Mouse (Mus musculus) embryo, embryonic 10 days (tissue): ENCODE data around the gene Slc6a17.

Source experiments
- DNase-seq: peaks from one replicate; pipeline ENCODE4 v3.0.0-alpha.2; 2015; ENCODE audit warnings: low spot score

Gene Slc6a17

DNA sequence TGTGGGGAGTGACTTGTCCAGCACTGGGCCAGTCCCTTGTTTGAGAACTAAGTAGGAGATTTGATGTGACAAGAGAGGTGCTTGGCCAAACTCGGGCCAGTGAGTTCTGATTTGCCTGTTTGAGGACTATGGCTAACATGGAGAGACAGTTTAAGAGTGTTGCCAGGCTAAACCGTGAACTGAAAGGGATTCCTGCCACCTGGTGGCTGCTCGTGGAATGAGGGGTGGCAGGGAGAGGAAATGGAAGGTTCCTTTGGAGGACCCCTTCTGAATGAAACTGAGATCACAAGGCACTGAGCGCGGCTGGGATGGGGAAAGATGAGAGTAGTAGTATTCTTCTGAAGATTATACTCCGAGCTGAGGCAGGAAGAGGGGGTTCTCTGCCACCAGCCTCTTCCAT, 51.2 kb downstream of the Slc6a17 start:
- peak; percentile 85 for DNase-seq

DNA sequence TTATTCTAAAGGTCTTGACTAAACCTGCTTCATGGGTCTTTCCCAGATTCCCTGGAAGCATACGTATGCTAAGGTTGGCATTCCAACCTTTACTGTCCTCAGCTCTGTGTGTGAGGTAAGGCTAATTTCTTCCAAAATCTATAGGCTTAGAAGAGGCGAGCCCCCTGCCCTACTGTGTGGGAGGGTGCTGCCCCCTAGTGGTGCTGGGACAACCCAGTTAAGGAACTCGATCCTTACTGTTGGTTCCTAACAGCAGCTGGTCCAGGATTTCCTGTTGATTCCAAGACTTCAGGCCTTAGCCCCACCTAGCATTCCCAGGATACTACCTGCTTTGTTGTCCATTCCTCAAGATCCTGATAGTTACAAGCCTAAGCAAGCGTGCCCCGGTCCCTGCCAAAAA, 55.7 kb downstream of the Slc6a17 start:
- DNase-seq, result peak; percentile 91

DNA sequence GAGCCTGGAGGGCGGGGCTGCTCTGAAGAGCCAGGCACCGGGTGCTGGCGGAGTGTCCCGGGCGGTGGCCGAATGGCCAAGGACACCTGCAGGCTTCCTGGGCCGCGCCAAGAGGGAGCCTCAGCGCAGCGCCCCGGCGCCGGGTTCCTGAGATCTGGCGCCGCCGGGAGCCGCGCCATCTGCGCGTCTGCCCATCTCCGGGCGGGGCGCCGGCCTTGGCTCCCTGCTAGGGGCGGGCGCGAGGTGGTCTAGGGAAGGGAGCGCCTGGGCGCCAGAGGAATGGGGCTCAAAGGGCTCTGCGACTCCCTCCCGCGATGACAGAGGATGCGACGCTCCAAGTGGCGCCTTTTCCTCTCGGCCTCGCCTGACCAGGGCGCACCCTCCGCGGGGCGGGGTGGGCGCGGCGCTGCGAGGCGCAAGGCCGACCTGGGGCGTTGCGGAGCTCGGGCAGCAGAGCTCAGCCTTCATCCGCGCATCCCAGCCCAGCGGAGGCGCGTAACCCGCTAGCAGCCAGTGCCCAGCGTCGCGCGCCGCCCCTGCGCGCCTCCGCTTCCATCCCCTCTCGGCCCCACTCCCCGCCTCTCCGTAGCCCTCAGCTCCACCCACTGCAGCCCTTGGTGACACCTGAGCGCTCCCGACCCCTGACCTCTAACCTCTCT, 57.9 kb downstream of the Slc6a17 start:
- peak; percentile 73 for DNase-seq

DNA sequence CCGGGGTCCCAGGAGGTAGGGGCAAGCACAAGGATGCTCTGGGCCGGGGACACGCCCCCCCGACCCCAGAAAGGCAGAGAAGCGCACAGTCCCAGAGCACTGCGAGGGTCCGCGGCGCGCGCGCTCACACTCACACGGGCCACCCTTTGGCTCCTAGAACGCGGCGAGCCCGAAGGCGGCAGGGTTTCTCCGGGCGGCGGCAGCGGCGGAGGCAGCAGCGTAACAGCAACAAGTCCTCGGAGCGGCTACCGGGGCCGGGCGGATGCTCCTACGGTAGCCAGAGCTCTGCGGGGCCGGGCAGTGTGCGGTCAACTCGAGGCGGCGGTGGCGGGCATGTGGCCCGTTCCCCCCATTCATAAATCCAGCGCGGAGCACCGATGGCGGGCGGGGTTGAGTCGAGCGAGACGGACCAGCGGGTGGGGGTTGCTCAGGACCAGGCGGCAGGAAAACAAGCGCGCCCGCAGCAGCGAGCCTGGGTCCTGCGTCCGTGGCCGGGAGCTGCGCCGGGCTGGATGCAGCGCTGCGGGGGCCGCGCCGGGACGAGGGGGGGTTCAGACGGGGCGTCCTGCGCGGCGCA, 58.5 kb downstream of the Slc6a17 start, which contains the start of gene Kcnc4:
Gene Kcnc4, minus strand, starts transcription at position 357 of the 577 bp plus-strand sequence.
- DNase-seq, result peak; percentile 56

DNA sequence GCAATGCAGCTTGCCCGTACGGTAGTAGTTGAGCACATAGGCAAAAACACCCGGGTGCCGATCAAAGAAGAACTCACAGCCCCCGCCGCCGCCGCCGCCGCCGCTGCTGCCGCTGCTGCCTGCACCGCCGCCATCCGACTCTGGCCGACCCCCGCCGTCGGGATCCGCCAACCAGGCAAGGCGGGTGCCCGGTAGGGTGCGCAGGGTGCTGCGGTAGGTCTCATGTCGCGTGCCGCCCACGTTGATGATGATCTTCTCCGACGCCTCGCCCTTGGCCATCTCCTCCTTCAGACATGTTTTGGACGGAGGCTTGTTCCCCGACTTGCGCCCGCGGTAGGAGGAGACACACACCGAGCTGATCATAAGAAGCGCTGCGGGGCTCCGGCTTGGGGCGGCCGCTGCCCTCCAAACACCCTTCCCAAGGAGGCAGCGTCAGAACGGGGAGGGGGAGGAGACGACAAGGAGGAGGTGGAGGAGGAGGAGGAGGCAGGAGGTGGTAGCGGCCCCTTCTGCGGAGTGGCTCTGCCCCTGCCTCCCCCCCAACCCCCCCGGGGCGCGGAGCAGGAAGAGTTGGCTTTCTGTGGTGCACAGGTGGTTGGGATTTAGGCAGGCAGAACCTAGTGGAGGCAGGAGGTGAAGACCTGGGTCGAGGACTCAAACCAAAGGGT, 59.2 kb downstream of the Slc6a17 start:
- peak; percentile 36 for DNase-seq

DNA sequence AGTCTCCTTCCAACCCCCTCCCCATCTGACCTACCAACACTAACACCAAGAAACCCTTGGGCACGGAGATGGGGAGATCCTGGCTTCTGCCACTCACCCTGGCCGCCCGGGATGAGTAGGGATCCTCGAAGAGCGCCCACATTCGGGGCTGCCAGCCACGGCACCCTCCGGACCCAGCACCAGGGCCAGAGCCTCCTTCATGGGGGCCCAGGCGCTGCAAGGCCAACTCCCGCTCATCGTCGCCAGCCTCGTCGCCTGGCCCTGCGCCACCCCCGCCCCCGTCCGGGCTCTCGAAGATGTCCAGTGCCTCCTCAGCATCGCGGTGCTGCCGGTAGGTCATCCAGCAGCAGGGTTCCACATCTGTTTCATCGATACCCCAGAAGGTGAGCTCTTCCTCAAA, 59.7 kb downstream of the Slc6a17 start:
- DNase-seq, result no peak

DNA sequence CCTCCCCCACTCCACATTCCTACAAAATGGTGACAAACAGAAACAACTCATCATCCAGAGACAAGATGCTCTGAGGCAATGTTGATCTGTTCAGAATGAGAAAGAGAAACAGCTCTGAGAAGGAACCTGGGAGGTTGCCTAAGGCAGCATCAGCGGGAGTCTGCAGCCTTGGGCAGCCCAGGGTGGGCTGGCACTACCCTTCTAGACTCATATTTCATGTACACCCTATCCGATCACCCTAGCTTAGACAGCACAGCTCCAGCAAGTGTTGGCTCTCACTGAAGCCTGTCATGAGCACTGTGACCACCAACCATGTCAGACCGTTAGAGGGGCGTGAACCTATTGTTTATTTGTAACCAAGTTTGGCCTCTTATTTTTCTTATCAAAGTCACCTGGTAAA, 63.5 kb downstream of the Slc6a17 start:
- no peak for DNase-seq

DNA sequence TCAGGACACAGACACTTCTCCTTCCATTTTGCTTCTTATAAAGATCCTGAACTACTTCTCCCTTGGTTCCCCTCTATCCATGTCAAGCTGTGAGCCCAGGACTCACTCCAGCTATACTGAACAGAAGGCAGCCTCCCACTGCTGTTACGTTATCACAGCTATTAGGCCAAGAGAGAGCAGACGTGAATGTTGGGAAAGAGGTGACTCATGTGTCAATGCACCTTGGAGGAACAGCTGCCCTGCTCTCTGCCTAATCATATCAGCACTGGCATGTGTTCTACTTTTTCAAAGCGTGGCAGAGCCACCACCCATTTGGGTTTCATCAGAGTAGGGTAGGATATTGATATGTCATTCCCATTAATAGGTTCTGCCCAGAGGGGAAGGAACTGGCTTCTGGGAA, 71.0 kb downstream of the Slc6a17 start:
- DNase-seq, result no peak

DNA sequence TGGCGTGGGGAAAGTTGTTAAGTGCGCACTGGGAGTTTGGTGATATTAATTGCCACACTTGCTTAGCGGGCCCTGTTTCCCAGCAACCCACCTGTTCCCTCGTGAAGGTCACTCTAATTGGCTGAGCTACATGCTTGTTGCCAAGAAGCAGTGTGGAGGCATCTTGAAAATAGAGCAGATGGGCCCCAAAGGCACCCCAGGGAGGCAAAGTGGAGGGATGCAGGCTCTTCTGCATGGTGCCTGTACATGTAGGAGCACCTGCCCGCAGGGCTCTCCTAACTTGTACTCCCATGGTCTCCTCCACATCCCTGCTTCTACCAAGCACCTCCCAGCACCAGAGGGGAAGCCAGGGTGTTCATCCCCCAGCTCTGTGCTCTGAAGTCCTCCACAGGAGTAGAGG, 74.0 kb downstream of the Slc6a17 start:
- DNase-seq, result no peak

DNA sequence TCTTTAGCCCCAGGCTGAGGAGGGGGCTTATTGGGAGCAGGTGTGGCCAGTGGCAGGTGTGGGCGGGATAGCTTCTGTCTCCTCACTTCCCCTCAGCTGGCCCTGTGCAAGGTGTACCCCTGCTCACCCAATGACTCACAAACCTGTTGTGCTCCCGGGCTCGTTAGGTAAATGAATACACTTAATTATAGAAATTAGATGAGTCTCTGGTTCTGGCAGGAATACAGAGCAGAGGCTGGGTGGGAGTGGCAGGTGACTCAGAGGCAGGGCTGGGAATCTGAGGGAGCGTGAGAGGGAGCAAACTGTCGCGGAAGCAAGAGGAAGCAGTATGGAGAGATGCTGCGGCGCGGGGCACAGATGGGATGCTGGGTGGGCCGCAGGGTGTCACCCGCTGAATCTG, 75.6 kb downstream of the Slc6a17 start:
- DNase-seq, result no peak

DNA sequence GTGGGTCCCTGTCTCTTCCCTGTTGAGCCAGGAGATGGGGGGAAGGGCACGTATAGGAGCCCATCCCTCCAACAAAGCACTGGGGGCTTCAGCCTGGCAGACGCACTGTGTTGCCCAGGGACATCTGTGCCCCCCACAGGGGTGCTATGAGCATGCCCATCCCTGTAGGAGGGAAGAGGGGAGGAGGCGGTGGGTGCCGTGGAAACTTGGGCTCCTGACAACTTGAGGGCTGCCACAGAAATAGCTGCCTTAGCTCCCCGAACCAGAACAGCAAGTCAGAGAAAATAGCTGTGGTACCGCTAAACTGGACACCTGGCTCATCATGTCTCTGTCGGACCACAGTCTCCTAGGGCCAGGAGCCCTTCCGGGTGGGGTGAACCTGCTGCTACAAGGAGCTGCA, 76.5 kb downstream of the Slc6a17 start:
- DNase-seq, result no peak

DNA sequence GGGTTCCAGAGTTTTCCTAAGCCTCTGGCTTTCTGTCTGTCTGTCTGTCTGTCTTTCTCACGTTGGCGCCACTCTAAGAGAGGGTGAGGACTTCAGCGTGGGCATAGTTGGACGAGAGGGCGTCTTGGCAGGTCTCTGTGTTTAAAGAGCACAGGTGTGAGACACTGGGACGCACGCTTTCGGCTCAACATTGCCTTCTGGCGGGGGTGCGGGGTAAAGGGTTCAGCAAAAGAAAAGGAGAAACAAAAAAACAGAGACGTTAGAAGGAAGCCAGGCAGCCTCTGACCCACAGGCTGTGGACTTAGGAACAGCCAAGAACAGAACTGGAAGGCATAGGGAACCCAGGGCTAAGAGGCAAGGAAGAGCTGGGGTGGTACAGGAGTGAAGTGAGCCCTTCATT, 78.5 kb downstream of the Slc6a17 start:
- no peak for DNase-seq

DNA sequence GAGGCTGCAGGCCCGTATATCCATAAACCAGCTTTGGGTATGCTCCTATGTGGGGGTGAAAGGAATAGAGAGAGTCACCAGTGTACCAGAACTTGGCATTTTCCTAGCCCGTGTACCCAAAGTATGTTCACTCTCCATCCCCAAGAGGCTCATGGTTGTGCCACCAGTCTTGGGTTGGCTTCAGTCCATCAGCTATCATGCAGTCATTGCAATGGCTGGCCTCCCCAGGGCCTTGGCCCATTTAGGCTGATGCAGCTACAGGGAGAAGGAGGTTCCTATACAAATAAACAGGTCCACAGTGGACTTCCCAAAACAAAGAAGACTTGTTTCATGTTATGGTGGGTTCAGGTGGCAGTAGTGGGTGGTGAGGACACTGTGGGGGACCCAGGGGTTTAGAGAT, 80.2 kb downstream of the Slc6a17 start:
- DNase-seq, result no peak

DNA sequence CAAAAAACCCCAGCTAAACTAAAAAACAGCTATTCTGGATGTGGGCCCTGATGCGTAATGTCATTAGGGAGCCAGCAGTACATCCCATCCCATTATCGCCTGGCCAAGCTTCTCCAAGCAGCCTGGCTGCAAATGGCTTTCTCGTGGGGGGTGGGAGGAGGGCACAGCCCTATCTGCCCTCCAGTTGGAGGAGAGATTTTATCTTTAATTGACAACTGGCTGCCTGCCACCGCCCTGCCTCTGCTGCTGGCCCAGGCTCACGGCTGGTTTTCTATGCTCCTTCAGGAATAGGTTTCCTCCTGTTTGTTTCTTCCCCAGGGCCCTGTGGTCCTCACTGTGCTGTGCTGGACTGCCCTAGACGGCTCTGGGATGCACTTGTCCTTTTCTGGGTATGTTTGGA, 81.4 kb downstream of the Slc6a17 start:
- no peak for DNase-seq

DNA sequence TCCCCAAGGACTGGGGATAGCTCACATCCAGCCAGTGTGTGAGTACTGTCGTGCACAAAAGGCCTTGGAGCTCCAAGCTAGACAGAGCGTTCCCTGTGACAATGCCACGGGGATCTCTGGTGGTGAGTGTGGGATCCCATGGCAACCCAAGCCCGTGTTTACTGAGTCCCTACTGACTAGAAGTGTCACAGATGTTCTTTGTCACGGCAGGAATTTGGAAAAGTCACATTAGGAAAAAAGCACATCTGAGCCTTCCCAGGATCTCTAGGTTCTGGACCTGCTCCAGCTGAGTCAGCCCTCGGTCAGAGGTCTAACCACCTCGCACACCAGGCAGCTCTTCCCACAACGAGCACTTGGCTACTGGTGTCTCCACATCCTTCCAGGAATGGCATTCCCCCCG, 84.2 kb downstream of the Slc6a17 start:
- no peak for DNase-seq

DNA sequence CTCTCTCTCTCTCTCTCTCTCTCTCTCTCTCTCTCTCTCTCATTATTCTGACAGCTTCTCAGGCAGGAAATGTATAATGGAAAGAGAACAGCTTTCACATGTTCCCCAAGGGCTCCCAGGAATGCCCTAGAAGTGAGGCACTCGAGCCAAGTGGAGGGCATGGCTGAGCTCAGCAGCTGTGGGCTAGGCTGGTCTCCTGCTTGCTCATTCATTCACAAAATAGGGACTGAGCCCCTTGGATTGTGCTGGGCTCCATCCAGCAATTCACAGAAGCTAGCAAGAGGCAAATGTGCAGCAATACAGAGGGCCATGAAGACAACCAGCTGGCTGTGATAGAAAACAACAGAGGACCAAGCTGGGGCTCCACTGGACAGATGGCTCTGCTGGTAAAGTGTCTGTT, 86.5 kb downstream of the Slc6a17 start:
- DNase-seq, result no peak

DNA sequence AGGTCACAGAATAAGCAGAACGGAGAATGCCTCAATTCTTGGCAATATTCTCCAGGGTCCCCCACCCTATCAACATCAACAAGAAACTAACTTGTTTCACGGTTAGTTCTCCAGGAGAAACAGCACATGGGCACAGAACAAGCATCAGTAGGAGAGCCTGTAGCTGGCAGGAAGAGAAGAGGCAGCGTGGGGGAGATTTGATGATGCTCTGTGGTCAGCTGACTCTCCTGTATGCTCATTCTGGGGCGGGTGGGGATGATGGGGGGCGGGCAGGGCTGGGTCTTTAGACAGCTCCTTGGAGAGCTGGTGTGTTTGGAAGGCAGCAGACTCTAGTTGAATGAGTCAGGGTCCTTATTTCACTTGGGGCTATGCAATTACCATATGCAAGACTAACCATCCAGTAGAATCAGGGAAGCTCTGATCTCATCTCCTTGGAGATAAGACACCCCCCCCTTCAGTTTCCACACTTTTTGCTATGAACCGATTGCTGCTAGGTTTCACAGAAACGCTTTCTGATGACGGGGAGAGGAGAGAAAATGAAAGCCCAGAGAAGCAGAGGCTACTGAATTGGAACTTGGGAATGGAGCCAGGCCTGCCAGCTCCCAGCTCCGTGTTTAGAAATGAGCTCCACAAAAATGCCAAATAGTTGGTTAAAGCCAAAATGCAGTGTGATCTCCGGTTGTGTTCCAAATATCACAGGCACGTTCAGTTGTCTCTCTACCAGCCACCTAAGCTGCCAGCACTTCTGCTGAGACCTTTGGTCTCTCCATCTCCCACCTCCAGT, 93.4 kb downstream of the Slc6a17 start:
- DNase-seq, result no peak

DNA sequence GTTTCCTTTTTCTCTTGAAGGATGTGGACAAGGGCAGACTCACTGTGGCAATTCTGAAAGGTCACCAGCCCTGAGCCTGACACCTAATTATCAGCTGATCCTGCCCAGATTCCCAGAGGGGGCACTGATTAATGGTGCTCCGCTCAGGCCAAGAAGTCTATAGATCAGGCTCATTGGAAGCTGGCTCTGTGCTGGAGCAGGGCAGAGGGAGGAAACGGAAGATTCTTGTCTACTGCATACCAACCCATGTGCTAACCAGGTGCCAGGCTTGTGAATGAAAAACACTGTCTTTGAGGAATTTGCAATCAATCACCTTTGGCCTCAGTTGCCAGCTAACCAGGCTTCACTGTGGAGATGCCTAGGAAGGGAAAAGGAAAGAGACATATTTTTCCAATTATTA, 97.7 kb downstream of the Slc6a17 start:
- DNase-seq, result peak; percentile 71
